Mouse (Mus musculus) duodenum, adult 2 months (tissue): ENCODE data around the gene Scg3. TPM values are rescaled to one million over a fixed set of nuclear protein-coding genes. Genes with fewer than 3 reads are reported as not detected.

Experiments
- polyA plus RNA-seq: library from polyadenylated mRNA; depleted of rRNA; stranded (reverse); fragments of >200 nt; gene quantifications from 2 replicates; pipeline ENCODE4 v1.2.3, GENCODE M21; 2012; ENCODE audit warnings: low replicate concordance; rRNA removed

Scg3 gene
- polyA plus RNA-seq, result 1.9 and 15.9 TPM in 2 replicates

GRCm38 (mm10) chr9:75683426-75684191 lies at the start of gene Scg3:
Scg3 (minus strand) TSS chr9:75684056.

GRCm38 (mm10) chr9:75625556-75626307 lies 58.1 kb downstream of the Scg3 start, which contains the start of gene Lysmd2:
Lysmd2 (plus strand) TSS chr9:75625741.

GRCm38 (mm10) chr9:75610571-75611493 lies 73.0 kb downstream of the Scg3 start, which contains the start of gene Tmod2:
Tmod2 (minus strand) TSS chr9:75611325.

Other genes with a start within 250 kb of the Scg3 start
- gene Leo1, start 242.5 kb downstream of the Scg3 start, polyA plus RNA-seq, result 1.3 TPM in 2 replicates
- 5.6 and 7.0 TPM in 2 replicates for gene Tmod3, start 124.4 kb downstream of the Scg3 start, polyA plus RNA-seq
- 0.07 and 0.12 TPM in 2 replicates for gene Tmod2, start 72.7 kb downstream of the Scg3 start, polyA plus RNA-seq
- 9.9 and 24.3 TPM in 2 replicates for gene Lysmd2, start 58.3 kb downstream of the Scg3 start, polyA plus RNA-seq
- 0.59 and 0.82 TPM in 2 replicates for gene Bmp5, start 91.3 kb upstream of the Scg3 start, polyA plus RNA-seq